Mouse (Mus musculus): ENCODE data around the gene Rpl37a.

GRCm38 (mm10) chr1:72700479-72700878, 10.6 kb upstream of the Rpl37a start, which contains the start of gene Ankar:
- TF ChIP-seq POLR2AphosphoS5 (IDR thresholded peaks at IDR 0.05; ENCODE audit: insufficient replicate concordance, low read depth, low read length) (no peak), CTCF (IDR thresholded peaks at IDR 0.05; ENCODE audit: low read depth, low read length) (no peak)
